2 mouse cellular contexts compared by ENCODE assay signal in the genomic region with DNA sequence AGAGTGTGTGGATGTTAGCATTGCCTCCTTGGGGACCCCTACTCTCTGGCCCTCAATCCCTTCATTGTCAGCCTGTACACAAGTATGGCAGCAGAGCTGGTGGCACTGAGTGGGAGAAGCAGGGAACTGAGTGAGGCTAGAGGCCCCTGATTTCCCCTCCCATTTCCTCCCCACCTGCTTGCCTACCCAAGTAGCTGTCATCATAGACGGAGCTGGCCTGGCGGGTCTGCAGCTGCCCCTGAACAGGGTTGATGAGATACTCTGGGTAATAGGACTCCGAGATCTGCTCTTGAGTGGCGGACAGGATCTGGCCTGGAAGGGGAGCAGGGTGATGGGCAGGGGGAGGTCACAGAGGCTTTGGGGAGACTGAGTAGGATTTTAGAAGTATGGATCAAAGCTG.
TF ChIP-seq lines count a peak whose summit lies in the region.

No protein-coding gene starts in this region.

TF ChIP-seq in CH12.LX, 34 proteins besides CTCF, POLR2A, EP300 and RAD21 (continued from another document):
- no peak for TF ChIP-seq PAX5 (IDR thresholded peaks at IDR 0.05; ENCODE audit: low read length)
- TF ChIP-seq ZC3H11A (IDR thresholded peaks at IDR 0.05; ENCODE audit: low read depth, low read length), result no peak
- no peak for TF ChIP-seq CHD1 (IDR thresholded peaks at IDR 0.05; ENCODE audit: low read depth, low read length)
- no peak for TF ChIP-seq KAT2A (IDR thresholded peaks at IDR 0.05; ENCODE audit: insufficient replicate concordance, low read length)
- 0 out of 2 replicates have a peak, but pooled peaks have one; percentile 40 for TF ChIP-seq TCF12 (IDR thresholded peaks at IDR 0.05; ENCODE audit: low read depth, low read length)
- no peak for TF ChIP-seq ZKSCAN1 (IDR thresholded peaks at IDR 0.05; ENCODE audit: borderline replicate concordance, low read depth, low read length)

TF ChIP-seq in myocyte, 11 proteins besides CTCF, POLR2A, EP300 and RAD21 (continued from another document):
- peak in 2 of 3 experiments; percentile 26 to 80 for TF ChIP-seq MYOD1 (IDR thresholded peaks at IDR 0.05; ENCODE audit: control insufficient read depth in 1 of 3, insufficient read length in 2 of 3, low read depth in 2 of 3)
- no peak for TF ChIP-seq CEBPB (IDR thresholded peaks at IDR 0.05; ENCODE audit: insufficient read depth, poor library complexity, severe bottlenecking)
- TF ChIP-seq POLR2AphosphoS2 (IDR thresholded peaks at IDR 0.05; ENCODE audit: insufficient read length, low read depth), result no peak
- no peak for TF ChIP-seq REST (IDR thresholded peaks at IDR 0.05; ENCODE audit: insufficient read depth, insufficient read length)
- no peak for TF ChIP-seq MAX (IDR thresholded peaks at IDR 0.05; ENCODE audit: low read depth)
- TF ChIP-seq MYOG (IDR thresholded peaks at IDR 0.05; ENCODE audit: control insufficient read depth in 1 of 3, insufficient read depth in 1 of 3, insufficient read length in 2 of 3, low read depth in 2 of 3), result peak in 2 of 3 experiments; percentile 9 to 73
- no peak for TF ChIP-seq SRF (IDR thresholded peaks at IDR 0.05; ENCODE audit: control insufficient read depth, insufficient read length, low read depth)
